Mouse (Mus musculus): ENCODE data around the gene Omt2b.
A peak's percentile ranks its signal among the peaks of the same experiment; 100 is the strongest.
"Not testable (repeated sequence)": the region's sequence is repeated elsewhere in the genome, so short reads cannot be mapped to it uniquely, and the experiment has no call there.

- peak; percentile 73 for TF ChIP-seq CTCF (IDR thresholded peaks at IDR 0.05; ENCODE audit: low read depth)
- TF ChIP-seq EP300 (IDR thresholded peaks at IDR 0.05; ENCODE audit: low read depth): not testable (repeated sequence)
Observed at GRCm38 (mm10) chr9:78296089-78296488, 31.3 kb upstream of the Omt2b start.
